Mouse (Mus musculus) natural killer cell, adult 2 months (primary cell): ENCODE data around the gene Myoz2.

Source experiments
- DNase-seq, 2 experiments: peaks; one replicate each; pipeline ENCODE4 v3.0.0; 2022; ENCODE audit warnings: low spot score in 2 of 2

Gene Myoz2

GRCm38 (mm10) chr3:123007386-123007785 is 27.4 kb downstream of the Myoz2 start:
- DNase-seq = no peak

GRCm38 (mm10) chr3:123001053-123001452 is 33.8 kb downstream of the Myoz2 start:
- DNase-seq = no peak

DNA sequence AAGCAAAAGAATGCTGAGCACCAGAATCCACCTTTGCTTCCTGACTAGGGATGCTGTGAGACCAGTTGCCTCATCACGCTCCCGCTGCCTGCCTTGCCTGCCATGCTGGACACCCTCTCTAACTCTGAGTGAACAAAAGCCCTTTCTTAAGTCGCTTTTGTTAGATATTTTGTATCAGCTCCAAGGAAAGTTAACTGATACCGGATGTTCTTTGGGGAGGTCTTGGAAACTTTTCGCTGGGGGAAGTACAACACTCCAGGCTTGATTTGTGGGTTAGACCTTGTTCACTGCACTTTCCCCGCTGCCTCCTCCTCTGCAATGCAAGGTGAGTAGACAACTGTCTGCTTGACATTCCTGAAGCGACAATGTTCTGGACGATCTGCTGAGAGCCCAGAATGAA is 36.3 kb downstream of the Myoz2 start:
- no peak for DNase-seq

DNA sequence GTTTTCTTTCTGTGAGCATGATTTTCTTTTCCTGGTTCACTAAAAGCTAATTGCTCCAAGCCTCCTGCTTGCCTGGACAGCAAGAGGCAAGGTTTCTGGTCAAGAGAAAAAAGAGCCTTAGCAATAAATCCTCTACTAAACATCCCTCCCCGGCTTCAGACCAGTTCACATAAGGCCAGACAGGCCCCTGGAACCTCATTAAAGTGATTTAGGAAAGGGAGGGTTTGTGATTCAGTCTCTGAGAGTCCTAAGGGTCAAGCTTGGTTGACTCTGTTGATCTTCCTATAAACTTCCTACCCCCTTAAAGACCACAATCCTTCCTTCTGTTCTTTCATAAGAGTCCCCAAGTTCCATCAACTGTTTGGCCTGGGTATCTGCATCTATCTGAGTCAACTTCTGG is 37.8 kb downstream of the Myoz2 start:
- DNase-seq = no peak

DNA sequence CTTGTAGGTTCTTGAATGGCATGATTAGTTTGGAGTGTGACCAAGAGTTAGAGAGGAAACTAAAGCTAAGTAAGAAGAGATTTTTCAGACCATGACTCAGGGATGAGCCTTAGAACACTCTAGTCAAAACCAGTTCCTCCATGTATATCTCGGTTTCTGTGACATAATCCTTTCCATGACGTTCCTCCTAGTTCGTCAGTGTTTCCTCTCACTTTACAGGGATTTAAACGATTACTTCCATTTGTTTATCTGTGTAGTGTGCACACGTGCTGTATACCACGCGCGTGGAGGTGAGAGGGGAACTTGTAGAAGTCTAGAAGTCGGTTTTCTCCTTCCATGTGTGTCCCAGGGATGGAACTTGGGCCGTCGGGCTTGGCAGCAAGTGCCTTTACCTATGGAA is 47.9 kb downstream of the Myoz2 start:
- DNase-seq = no peak

DNA sequence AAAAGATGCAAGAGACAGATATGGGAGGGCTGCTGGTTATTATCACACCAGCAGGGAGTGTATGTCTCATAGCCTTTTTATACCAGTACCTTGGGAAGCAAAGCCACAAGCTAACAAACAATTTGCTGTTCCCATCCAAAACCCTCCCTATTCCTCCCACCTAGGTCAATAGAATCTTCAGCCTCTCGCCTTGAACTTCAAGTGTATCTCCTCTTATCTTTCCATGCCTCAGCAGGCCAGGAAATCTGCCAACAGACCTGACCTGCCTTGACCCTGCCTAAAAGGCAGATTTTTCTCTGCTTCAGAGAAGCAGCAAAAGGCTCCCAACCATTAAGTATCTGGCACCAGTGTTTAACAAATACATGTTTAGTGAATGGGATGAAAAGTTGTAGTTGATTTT is 48.4 kb downstream of the Myoz2 start:
- DNase-seq = no peak

DNA sequence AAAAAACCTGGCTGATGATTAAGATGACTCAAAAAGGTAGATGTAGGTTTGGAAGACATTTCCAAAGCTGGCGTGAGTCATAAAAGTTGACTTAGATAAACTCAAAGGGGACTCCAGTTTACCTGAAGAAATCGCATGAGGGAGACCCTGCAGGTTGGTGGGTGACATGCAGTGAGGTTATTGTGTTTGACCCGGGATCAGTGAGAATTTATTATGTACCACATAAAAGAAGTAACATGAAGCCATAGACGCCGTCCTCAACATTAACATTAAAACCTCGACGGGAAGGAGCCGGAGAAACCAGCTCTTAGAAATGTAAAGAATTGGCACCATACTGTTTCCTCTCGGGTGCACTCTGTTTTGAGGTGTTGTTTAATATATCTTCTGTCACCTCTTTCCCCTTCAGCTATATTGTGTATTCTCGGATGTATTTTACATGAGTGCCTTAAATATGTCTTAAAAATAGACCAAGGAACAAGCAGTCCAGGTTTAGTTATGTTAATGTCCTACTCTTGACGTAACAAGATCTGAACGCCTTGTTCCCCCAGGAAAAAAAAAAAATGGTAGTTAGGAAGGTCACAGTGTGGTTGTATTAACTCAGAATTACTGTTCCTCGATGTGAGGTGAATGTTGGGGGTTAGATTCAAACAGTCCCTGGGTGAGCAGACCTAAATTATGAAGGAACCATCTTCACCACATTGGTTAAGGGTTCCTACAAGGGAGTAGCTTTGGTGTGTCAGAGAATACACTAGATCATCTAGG is 49.5 kb downstream of the Myoz2 start:
- no peak for DNase-seq

GRCm38 (mm10) chr3:122984249-122985182 is 50.3 kb downstream of the Myoz2 start, which contains the start of gene Usp53:
TSS of gene Usp53 (minus strand) at chr3:122984510.
- peak; percentile 74 to 85 for DNase-seq

GRCm38 (mm10) chr3:122983849-122984248 is 51.0 kb downstream of the Myoz2 start:
- DNase-seq = peak; percentile 18 to 46

DNA sequence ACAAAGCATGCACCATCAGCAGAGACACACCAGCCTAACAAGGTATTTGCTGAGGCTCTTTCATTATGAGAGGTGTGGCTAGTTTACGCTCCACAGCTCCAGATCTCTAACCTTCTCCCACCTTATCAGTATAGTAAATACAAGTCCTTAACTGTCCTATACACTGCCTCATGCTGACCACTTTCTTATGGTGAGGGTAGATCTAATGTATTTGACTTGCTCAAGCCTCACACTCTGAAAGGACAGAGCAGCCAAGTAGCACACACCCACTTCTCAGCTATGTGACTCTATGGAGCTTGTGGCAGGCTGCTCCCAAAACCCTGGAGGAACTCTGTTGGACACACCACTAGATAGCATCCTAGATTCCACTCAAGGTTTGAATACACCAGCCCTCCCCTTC is 58.9 kb downstream of the Myoz2 start:
- no peak for DNase-seq

DNA sequence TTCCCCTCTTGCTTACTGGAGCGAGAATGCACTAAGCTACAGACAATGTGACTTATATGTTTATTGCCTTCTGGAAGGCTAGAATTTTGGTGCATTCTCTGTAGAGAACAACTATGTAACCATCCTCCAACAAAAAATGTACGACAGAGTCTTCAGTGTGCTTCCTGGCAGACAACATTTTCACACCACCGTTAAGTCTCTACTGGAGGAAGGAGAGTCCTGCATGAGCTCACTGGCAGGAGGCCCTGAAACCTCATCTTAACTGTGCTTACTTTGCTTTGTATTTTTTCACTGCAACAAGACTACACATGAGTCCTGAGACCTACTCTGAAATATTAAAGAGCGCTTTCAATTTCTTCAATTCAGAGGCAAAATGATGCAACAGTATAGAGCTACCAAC is 59.5 kb downstream of the Myoz2 start:
- DNase-seq = no peak

- no peak for DNase-seq
Measured at GRCm38 (mm10) chr3:122974833-122975232, 60.0 kb downstream of the Myoz2 start.

GRCm38 (mm10) chr3:122972126-122972822 is 62.5 kb downstream of the Myoz2 start:
- no peak for DNase-seq

- no peak for DNase-seq
Measured at GRCm38 (mm10) chr3:122968391-122968790, 66.4 kb downstream of the Myoz2 start.

DNA sequence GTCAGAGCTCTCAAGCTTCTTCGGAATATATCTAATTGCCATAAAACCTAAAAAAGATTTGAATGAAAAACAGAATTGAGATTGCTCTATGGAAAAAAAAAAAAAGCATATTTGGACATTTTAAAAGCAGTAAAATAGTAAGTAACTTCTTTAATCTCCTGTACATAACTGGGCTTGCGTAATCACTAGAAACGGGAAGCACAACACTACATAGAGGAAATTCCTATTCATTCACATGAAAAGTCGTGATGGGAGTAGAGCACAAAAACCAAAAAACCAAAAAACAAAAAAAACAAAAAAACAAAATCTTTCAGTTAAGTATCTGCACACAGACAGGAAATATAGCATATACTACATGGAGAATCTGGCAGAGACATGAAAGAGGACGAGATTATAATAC is 70.5 kb downstream of the Myoz2 start:
- no peak for DNase-seq
